Mouse (Mus musculus) adipocyte (in vitro differentiated cells): ENCODE results near the gene Uso1.

Experiments
- DNase-seq: peaks from one replicate; pipeline ENCODE4 v3.0.0-alpha.2; 2016; ENCODE audit warnings: low spot score

Gene Uso1

DNA sequence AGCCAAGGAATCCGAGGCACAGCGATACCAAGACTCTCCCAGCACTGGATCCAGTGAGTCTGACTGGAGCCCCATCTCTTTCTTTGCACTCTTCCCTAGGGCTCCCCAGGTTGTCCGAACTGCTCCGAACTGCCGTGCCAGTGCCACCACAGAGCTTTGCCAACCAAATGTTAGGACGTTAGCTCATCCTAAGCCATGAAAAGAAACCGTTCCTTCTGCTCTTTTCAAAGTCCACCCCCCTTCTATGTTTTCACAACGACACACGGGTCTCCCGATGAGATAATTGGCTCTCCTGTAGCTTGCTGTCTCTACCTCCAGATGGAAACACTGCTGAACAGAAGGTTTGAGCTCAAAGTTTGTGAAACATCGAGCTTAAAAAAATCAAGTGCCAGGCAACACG is 103.0 kb downstream of the Uso1 start:
- no peak for DNase-seq

GRCm38 (mm10) chr5:92244900-92245299 is 107.2 kb downstream of the Uso1 start:
- DNase-seq = no peak

DNA sequence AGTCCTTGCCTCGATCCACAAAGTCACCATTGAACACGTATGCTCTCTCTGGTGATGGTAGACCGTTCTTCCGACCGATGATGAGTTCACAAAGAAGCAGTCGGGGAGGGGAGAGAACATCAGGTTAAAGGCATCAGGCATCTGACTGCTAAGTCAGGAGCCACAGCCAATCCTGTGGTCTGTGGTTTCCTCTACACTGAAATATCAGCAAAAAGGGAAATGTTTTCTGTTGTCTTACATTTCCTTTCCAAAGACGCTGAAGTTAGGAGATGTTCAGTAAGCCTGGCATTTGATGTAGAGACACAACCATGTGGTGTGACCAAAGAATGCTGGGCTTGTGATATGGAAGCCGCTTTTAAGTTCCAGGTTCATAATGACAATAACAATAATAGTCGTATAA is 107.7 kb downstream of the Uso1 start:
- no peak for DNase-seq

DNA sequence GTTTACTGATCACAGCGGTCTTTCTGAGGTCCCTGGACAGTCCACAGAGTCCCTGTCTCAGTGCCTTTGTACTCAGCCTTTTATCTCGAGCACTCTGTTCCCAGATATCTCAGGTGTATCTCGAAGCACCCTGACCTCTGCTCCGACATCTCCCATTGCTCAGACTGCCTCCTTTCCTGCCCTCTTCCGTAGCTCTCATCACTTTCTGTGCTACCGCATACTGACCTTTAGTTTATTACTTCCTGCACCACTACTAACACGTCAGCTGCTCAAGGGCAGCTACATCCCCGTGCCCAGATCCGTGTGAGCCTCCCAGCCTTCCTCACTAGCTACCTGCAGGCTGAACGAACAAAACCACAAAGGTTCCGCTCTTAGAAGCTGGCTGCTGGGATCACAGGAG is 110.9 kb downstream of the Uso1 start:
- no peak for DNase-seq

DNA sequence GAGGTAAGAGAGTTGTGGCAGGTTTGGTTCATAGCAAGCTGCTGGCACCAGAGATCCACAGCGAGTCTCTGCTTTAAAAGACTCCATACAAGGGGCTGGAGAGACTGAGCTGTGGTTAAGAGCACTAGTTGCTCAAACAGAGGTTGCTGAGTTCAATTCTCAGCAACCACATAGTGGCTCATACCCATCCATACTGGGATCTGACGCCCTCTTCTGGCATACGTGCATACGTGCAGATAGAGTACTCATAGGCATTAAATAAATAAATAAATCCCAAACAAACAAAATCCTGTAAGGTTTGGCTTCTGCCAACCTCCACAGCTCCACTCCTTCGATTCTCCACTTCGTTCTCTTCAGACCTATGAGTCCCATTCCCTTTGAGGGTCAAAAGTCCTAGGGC is 114.3 kb downstream of the Uso1 start:
- DNase-seq = no peak
